Mouse (Mus musculus): Measurements from ENCODE around the gene Yy1.

GRCm38 (mm10) chr12:108841181-108841580 is 48.4 kb downstream of the Yy1 start:
- TF ChIP-seq MYOG (IDR thresholded peaks at IDR 0.05; ENCODE audit: control insufficient read depth, extremely low read depth, insufficient read length): no peak
- no peak for TF ChIP-seq USF1 (IDR thresholded peaks at IDR 0.05; ENCODE audit: low read depth)

Measured in C2C12 (cell line).